Mouse (Mus musculus): ENCODE measurements around the gene Oaz3. TPM values are rescaled to one million over a fixed set of nuclear protein-coding genes. Genes with fewer than 3 reads are reported as not detected.

The Oaz3 gene
- polyA plus RNA-seq, 1 experiment from 2014 or later, result 0.25 TPM

- ATAC-seq (no peak), DNase-seq (ENCODE audit: low spot score) (no peak)
- no peak overlapping the region for H3K4me3 ChIP-seq (ENCODE audit: low read depth, low read length)
- no peaks in the 10 kb centered on the region for H3K9me3 ChIP-seq (ENCODE audit: low read length)
- H3K36me3 ChIP-seq (ENCODE audit: insufficient read depth, low read length), result no peaks in the 10 kb centered on the region
- H3K27ac ChIP-seq (ENCODE audit: low read length), result no peak overlapping the region
- WGBS, result 79% methylated on average over 2 of the region's 2 CpGs
- no peaks in the 10 kb centered on the region for H3K27me3 ChIP-seq (replicated peaks; ENCODE audit: insufficient read depth, low read length)
- no peaks in the 10 kb centered on the region for H3K4me1 ChIP-seq (ENCODE audit: insufficient read depth, low read depth, low read length)
- no peak overlapping the region for H3K9ac ChIP-seq (replicated peaks; ENCODE audit: low read depth)
- TF ChIP-seq CTCF (IDR thresholded peaks at IDR 0.05) (no peak), EP300 (IDR thresholded peaks at IDR 0.05) (no peak)
- no peak overlapping the region for H3K4me2 ChIP-seq (replicated peaks; ENCODE audit: low read depth, low read length)
These were observed 16.1 kb upstream of the Oaz3 start for GRCm38 (mm10) chr3:94459834-94460233.

- Histone ChIP-seq H3K27ac (ENCODE audit: low read length) (no peak overlapping the region), H3K9me3 (ENCODE audit: low read length) (no peaks in the 10 kb centered on the region), H3K27me3 (replicated peaks; ENCODE audit: insufficient read depth, low read length) (no peaks in the 10 kb centered on the region), H3K4me2 (replicated peaks; ENCODE audit: low read depth, low read length) (no peak overlapping the region), H3K36me3 (ENCODE audit: insufficient read depth, low read length) (no peaks in the 10 kb centered on the region), H3K4me3 (ENCODE audit: low read depth, low read length) (no peak overlapping the region), H3K4me1 (ENCODE audit: insufficient read depth, low read depth, low read length) (no peaks in the 10 kb centered on the region), H3K9ac (replicated peaks; ENCODE audit: low read depth) (no peak overlapping the region)
- 70% methylated on average over 3 of the region's 3 CpGs for WGBS
- TF ChIP-seq CTCF (IDR thresholded peaks at IDR 0.05), result no peak
- no peak for TF ChIP-seq EP300 (IDR thresholded peaks at IDR 0.05)
- no peak for ATAC-seq
- DNase-seq (ENCODE audit: low spot score), result no peak
These were observed 13.3 kb upstream of the Oaz3 start for GRCm38 (mm10) chr3:94457055-94457454.

- no peak overlapping the region for H3K9ac ChIP-seq (replicated peaks; ENCODE audit: low read depth)
- no peak overlapping the region for H3K4me3 ChIP-seq (ENCODE audit: low read depth, low read length)
- no peak overlapping the region for H3K4me2 ChIP-seq (replicated peaks; ENCODE audit: low read depth, low read length)
- WGBS, result 2% methylated on average over 12 of the region's 12 CpGs
- H3K9me3 ChIP-seq (ENCODE audit: low read length), result no peaks in the 10 kb centered on the region
- no peaks in the 10 kb centered on the region for H3K4me1 ChIP-seq (ENCODE audit: insufficient read depth, low read depth, low read length)
- peak; percentile 97 for DNase-seq (ENCODE audit: low spot score)
- H3K27me3 ChIP-seq (replicated peaks; ENCODE audit: insufficient read depth, low read length), result no peaks in the 10 kb centered on the region
- no peaks in the 10 kb centered on the region for H3K36me3 ChIP-seq (ENCODE audit: insufficient read depth, low read length)
- peak; percentile 89 for TF ChIP-seq CTCF (IDR thresholded peaks at IDR 0.05)
- TF ChIP-seq EP300 (IDR thresholded peaks at IDR 0.05), result no peak
- H3K27ac ChIP-seq (ENCODE audit: low read length), result no peak overlapping the region
- ATAC-seq, result peak; percentile 96
These were observed 12.8 kb upstream of the Oaz3 start for GRCm38 (mm10) chr3:94456529-94457000.

GRCm38 (mm10) chr3:94449377-94449776, 5.7 kb upstream of the Oaz3 start:
- H3K36me3 ChIP-seq (ENCODE audit: insufficient read depth, low read length), result no peaks in the 10 kb centered on the region; the same call in none of the 2 replicates
- no peak overlapping the region for H3K4me3 ChIP-seq (ENCODE audit: low read depth, low read length)
- no peak overlapping the region for H3K9ac ChIP-seq (replicated peaks; ENCODE audit: low read depth)
- no peak for ATAC-seq
- no peak for DNase-seq (ENCODE audit: low spot score)
- no peak overlapping the region for H3K4me2 ChIP-seq (replicated peaks; ENCODE audit: low read depth, low read length)
- no peak overlapping the region for H3K27ac ChIP-seq (ENCODE audit: low read length)
- H3K4me1 ChIP-seq (ENCODE audit: insufficient read depth, low read depth, low read length), result no peaks in the 10 kb centered on the region
- no peaks in the 10 kb centered on the region for H3K9me3 ChIP-seq (ENCODE audit: low read length)
- TF ChIP-seq CTCF (IDR thresholded peaks at IDR 0.05) (no peak), EP300 (IDR thresholded peaks at IDR 0.05) (no peak)
- WGBS, result 91% methylated on average over 2 of the region's 2 CpGs
- H3K27me3 ChIP-seq (replicated peaks; ENCODE audit: insufficient read depth, low read length), result no peaks in the 10 kb centered on the region

GRCm38 (mm10) chr3:94442951-94443596, 641 bp downstream of the Oaz3 start, which contains the start of gene Mrpl9:
Mrpl9 (plus strand) TSS chr3:94443318.
- peak within 1 kb of the TSS; percentile 93 for H3K9ac ChIP-seq (replicated peaks; ENCODE audit: low read depth)
- H3K4me3 ChIP-seq (ENCODE audit: low read depth, low read length), result peak within 1 kb of the TSS; percentile 87
- under 1% methylated on average over 38 of the region's 39 CpGs for WGBS
- DNase-seq (ENCODE audit: low spot score), result peak; percentile 95
- peak within 1 kb of the TSS; percentile 68 for H3K27ac ChIP-seq (ENCODE audit: low read length)
- no peaks in the 10 kb centered on the region for H3K4me1 ChIP-seq (ENCODE audit: insufficient read depth, low read depth, low read length)
- ATAC-seq, result peak; percentile 99
- H3K27me3 ChIP-seq (replicated peaks; ENCODE audit: insufficient read depth, low read length), result no peaks in the 10 kb centered on the region
- peak within 1 kb of the TSS; percentile 90 for H3K4me2 ChIP-seq (replicated peaks; ENCODE audit: low read depth, low read length)
- no peak for TF ChIP-seq CTCF (IDR thresholded peaks at IDR 0.05)
- no peaks in the 10 kb centered on the region; the same call in none of the 2 replicates for H3K36me3 ChIP-seq (ENCODE audit: insufficient read depth, low read length)
- H3K9me3 ChIP-seq (ENCODE audit: low read length), result no peaks in the 10 kb centered on the region

- peak; percentile 66 for TF ChIP-seq CTCF (IDR thresholded peaks at IDR 0.05)
- no peak for TF ChIP-seq EP300 (IDR thresholded peaks at IDR 0.05)
- no peaks in the 10 kb centered on the region for H3K36me3 ChIP-seq (ENCODE audit: insufficient read depth, low read length)
- no peaks in the 10 kb centered on the region for H3K27me3 ChIP-seq (replicated peaks; ENCODE audit: insufficient read depth, low read length)
- H3K4me1 ChIP-seq (ENCODE audit: insufficient read depth, low read depth, low read length), result no peaks in the 10 kb centered on the region
- no peak for ATAC-seq
- H3K9ac ChIP-seq (replicated peaks; ENCODE audit: low read depth), result no peak overlapping the region
- no peak overlapping the region for H3K27ac ChIP-seq (ENCODE audit: low read length)
- H3K4me3 ChIP-seq (ENCODE audit: low read depth, low read length), result no peak overlapping the region
- no peak overlapping the region for H3K4me2 ChIP-seq (replicated peaks; ENCODE audit: low read depth, low read length)
- WGBS, result 41% methylated on average over 3 of the region's 3 CpGs
- peak; percentile 22 for DNase-seq (ENCODE audit: low spot score)
- H3K9me3 ChIP-seq (ENCODE audit: low read length), result no peaks in the 10 kb centered on the region
These were observed 2.5 kb downstream of the Oaz3 start for GRCm38 (mm10) chr3:94441182-94441581.
